Mouse (Mus musculus): Measurements from ENCODE around the gene Bckdk.
A peak's percentile ranks its signal among the peaks of the same experiment; 100 is the strongest.

The Bckdk gene

DNA sequence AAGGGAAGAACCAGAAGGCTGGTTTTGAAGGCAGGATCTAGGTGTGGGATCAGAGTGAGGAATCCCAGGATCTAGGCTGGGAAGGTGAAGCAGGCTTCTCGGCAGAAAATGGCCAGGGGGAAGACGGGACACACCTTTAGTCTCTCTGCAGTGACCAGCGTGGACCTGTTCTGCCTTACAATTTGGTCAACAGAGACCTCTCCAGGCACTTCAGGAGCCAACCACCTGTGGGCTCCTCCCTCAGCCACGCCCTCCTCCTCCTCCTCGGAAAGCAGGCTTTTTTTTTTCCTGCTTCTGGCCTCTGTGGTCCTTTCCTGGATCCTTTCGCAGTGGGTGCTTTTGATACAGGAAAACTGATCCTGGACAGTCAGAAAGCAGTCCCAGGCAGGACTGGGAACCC lies 26.0 kb downstream of the Bckdk start, which contains the start of gene Prss8:
Gene Prss8, minus strand, starts transcription at position 182 of the 400 bp plus-strand sequence.
- H3K27me3 ChIP-seq (ENCODE audit: insufficient read depth, low read length): peaks cover 2% of the 10 kb centered on the region; the same call in 1 of the 2 replicates
- peaks cover 8% of the 10 kb centered on the region for H3K9me3 ChIP-seq (ENCODE audit: low read length)
- no peak for TF ChIP-seq CTCF (conservative IDR thresholded peaks at IDR 0.05; ENCODE audit: low read length)
- TF ChIP-seq NANOG (IDR thresholded peaks at IDR 0.05; ENCODE audit: borderline replicate concordance, low read length): no peak
- no peak for TF ChIP-seq POU5F1 (IDR thresholded peaks at IDR 0.05; ENCODE audit: borderline replicate concordance, low read length)
- peaks cover 94% of the 10 kb centered on the region for H3K4me1 ChIP-seq (replicated peaks; ENCODE audit: low read depth, low read length)
- H3K4me3 ChIP-seq (replicated peaks; ENCODE audit: low read length): peak within 1 kb of the TSS; percentile 75
- peaks cover 31% of the 10 kb centered on the region for H3K36me3 ChIP-seq (ENCODE audit: insufficient read depth, low read length)

DNA sequence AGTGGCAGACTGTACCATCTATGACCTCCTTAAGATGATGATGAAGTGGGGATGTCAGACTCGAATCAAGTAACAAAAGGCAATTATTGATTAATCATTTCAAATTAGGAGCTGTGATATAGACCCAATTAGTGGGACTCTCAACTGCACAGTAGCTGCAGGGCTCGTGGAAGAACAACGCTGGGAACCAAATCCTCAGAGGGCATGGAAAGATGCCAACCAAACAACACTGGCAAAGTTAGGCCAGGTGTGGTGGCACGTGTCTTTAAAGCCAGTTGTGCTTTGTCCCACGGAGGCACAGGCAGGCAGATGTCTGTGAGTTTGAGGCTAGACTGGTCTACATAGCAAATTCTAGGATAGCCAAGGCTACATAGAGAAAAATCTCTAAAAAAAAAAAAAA lies 26.8 kb downstream of the Bckdk start:
- H3K4me3 ChIP-seq (replicated peaks; ENCODE audit: low read length): peak overlapping the region; percentile 75; the same call in 1 of the 2 replicates
- peaks cover 23% of the 10 kb centered on the region for H3K36me3 ChIP-seq (ENCODE audit: insufficient read depth, low read length)
- TF ChIP-seq POU5F1 (IDR thresholded peaks at IDR 0.05; ENCODE audit: borderline replicate concordance, low read length): no peak
- TF ChIP-seq CTCF (conservative IDR thresholded peaks at IDR 0.05; ENCODE audit: low read length): no peak
- TF ChIP-seq NANOG (IDR thresholded peaks at IDR 0.05; ENCODE audit: borderline replicate concordance, low read length): no peak
- peaks cover 6% of the 10 kb centered on the region; the same call in 1 of the 2 replicates for H3K9me3 ChIP-seq (ENCODE audit: low read length)
- H3K27me3 ChIP-seq (ENCODE audit: insufficient read depth, low read length): peaks cover 2% of the 10 kb centered on the region; the same call in 1 of the 2 replicates
- H3K4me1 ChIP-seq (replicated peaks; ENCODE audit: low read depth, low read length): peaks cover 89% of the 10 kb centered on the region

GRCm38 (mm10) chr7:127931351-127932135 lies 27.7 kb downstream of the Bckdk start:
- TF ChIP-seq CTCF (conservative IDR thresholded peaks at IDR 0.05; ENCODE audit: low read length) (no peak), NANOG (IDR thresholded peaks at IDR 0.05; ENCODE audit: borderline replicate concordance, low read length) (no peak), POU5F1 (IDR thresholded peaks at IDR 0.05; ENCODE audit: borderline replicate concordance, low read length) (no peak)

DNA sequence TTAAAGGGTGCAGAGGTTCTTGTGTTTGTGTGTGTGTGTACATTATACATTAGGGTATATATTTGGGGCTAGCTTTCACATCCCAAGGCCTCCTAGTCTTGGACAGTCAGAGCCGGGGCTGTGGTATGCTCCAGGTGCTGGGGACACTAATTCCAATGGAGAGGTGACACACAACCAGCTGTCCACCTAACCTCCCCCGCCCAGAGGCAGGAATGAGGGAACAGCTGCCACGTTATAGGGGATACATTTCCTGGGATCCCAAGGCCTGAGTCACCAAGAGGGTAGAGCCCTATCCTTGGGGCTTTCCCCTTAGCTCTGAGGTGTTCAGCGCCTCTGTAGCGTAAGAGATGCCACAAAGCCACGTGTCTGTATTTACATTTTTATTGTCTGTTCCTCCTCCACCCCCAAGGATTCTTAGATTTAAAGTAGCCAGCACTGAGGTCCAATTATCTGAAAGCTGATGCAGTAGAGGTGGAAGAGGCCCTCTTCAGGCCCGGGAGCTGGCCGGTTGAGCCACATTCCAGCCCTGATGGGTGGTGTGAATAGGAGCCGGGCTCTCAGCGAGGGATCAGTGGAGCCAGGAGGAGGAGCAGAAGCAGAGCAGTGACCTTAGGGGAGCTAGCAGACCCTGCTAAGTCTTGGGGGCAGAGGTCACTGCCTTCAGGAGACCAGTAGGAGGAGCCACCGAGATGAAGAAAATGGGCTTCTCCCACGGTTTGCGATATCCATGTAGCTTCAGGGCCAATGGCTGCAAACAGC lies 28.6 kb downstream of the Bckdk start:
- H3K4me3 ChIP-seq (replicated peaks; ENCODE audit: low read length): peak overlapping the region; percentile 94
- peaks cover 87% of the 10 kb centered on the region for H3K4me1 ChIP-seq (replicated peaks; ENCODE audit: low read depth, low read length)
- H3K27me3 ChIP-seq (ENCODE audit: insufficient read depth, low read length): peaks cover 2% of the 10 kb centered on the region; the same call in 1 of the 2 replicates
- peaks cover 5% of the 10 kb centered on the region for H3K36me3 ChIP-seq (ENCODE audit: insufficient read depth, low read length)
- peaks cover 4% of the 10 kb centered on the region; the same call in 1 of the 2 replicates for H3K9me3 ChIP-seq (ENCODE audit: low read length)
- peak; percentile 26; the same call in 1 of the 2 replicates for TF ChIP-seq CTCF (conservative IDR thresholded peaks at IDR 0.05; ENCODE audit: low read length)
- no peak for TF ChIP-seq POU5F1 (IDR thresholded peaks at IDR 0.05; ENCODE audit: borderline replicate concordance, low read length)
- peak; percentile 73 for TF ChIP-seq NANOG (IDR thresholded peaks at IDR 0.05; ENCODE audit: borderline replicate concordance, low read length)

More at GRCm38 (mm10) chr7:127931351-127932135, 27.7 kb downstream of the Bckdk start:
- peak overlapping the region; percentile 94 for H3K4me3 ChIP-seq (replicated peaks; ENCODE audit: low read length)
- H3K9me3 ChIP-seq (ENCODE audit: low read length): peaks cover 6% of the 10 kb centered on the region; the same call in 1 of the 2 replicates
- H3K36me3 ChIP-seq (ENCODE audit: insufficient read depth, low read length): peaks cover 14% of the 10 kb centered on the region
- peaks cover 2% of the 10 kb centered on the region; the same call in 1 of the 2 replicates for H3K27me3 ChIP-seq (ENCODE audit: insufficient read depth, low read length)
- peaks cover 88% of the 10 kb centered on the region for H3K4me1 ChIP-seq (replicated peaks; ENCODE audit: low read depth, low read length)

DNA sequence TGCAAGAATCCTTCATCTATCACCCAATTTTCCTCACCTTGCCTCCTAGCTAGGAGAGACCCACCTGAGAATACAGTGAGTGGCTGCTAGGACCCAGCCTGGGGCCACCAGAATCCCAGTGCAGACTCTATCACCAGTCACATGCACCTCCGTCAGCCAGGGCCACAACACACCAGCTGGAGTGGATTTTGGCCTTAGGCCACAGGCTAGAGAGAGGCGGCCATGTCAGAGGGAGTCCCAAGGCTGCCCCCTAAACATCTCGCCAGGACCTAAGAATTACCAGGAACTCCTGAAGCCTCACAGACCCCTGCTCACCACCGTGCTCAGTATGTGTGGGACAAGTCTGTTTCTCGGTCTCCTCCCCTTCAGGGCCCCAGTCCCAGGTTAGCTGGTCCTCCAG lies 30.2 kb downstream of the Bckdk start:
- Histone ChIP-seq H3K36me3 (ENCODE audit: insufficient read depth, low read length) (no peaks in the 10 kb centered on the region), H3K9me3 (ENCODE audit: low read length) (no peaks in the 10 kb centered on the region), H3K27me3 (ENCODE audit: insufficient read depth, low read length) (peaks cover 2% of the 10 kb centered on the region; the same call in 1 of the 2 replicates), H3K4me3 (replicated peaks; ENCODE audit: low read length) (peak overlapping the region; percentile 94), H3K4me1 (replicated peaks; ENCODE audit: low read depth, low read length) (peaks cover 72% of the 10 kb centered on the region)
- TF ChIP-seq NANOG (IDR thresholded peaks at IDR 0.05; ENCODE audit: borderline replicate concordance, low read length) (no peak), CTCF (conservative IDR thresholded peaks at IDR 0.05; ENCODE audit: low read length) (no peak), POU5F1 (IDR thresholded peaks at IDR 0.05; ENCODE audit: borderline replicate concordance, low read length) (no peak)

GRCm38 (mm10) chr7:127935028-127935722 lies 31.3 kb downstream of the Bckdk start:
- no peaks in the 10 kb centered on the region for H3K27me3 ChIP-seq (ENCODE audit: insufficient read depth, low read length)
- peak; percentile 65 for TF ChIP-seq CTCF (conservative IDR thresholded peaks at IDR 0.05; ENCODE audit: low read length)
- no peak for TF ChIP-seq POU5F1 (IDR thresholded peaks at IDR 0.05; ENCODE audit: borderline replicate concordance, low read length)
- peaks cover 61% of the 10 kb centered on the region for H3K4me1 ChIP-seq (replicated peaks; ENCODE audit: low read depth, low read length)
- no peaks in the 10 kb centered on the region for H3K36me3 ChIP-seq (ENCODE audit: insufficient read depth, low read length)
- H3K4me3 ChIP-seq (replicated peaks; ENCODE audit: low read length): peak overlapping the region; percentile 94
- H3K9me3 ChIP-seq (ENCODE audit: low read length): no peaks in the 10 kb centered on the region

DNA sequence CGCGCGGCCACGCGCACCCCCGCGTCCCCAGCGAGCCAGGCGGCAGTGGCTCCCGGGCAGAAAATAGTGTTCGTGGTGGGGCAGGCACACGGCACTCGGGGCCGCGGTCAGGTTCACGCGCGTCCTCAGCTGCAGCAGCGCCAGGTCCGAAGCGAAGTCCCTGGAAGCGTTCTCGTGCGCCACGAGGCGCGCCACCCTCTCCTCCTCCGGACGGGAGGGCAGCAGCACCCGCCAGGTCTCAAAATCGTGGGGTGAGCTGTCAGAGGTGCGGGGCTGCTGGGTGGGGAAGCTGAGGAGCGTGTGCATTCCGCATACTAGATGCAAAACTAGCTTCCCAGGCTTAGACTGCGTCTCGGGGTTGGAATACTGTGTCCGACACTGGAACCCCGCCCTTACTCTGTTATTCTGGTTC lies 31.9 kb downstream of the Bckdk start:
- H3K9me3 ChIP-seq (ENCODE audit: low read length): no peaks in the 10 kb centered on the region
- no peaks in the 10 kb centered on the region for H3K36me3 ChIP-seq (ENCODE audit: insufficient read depth, low read length)
- peaks cover 55% of the 10 kb centered on the region for H3K4me1 ChIP-seq (replicated peaks; ENCODE audit: low read depth, low read length)
- H3K4me3 ChIP-seq (replicated peaks; ENCODE audit: low read length): peak overlapping the region; percentile 94
- TF ChIP-seq NANOG (IDR thresholded peaks at IDR 0.05; ENCODE audit: borderline replicate concordance, low read length) (no peak), POU5F1 (IDR thresholded peaks at IDR 0.05; ENCODE audit: borderline replicate concordance, low read length) (no peak), CTCF (conservative IDR thresholded peaks at IDR 0.05; ENCODE audit: low read length) (no peak)
- H3K27me3 ChIP-seq (ENCODE audit: insufficient read depth, low read length): no peaks in the 10 kb centered on the region
